Mouse (Mus musculus) layer of hippocampus, adult 9-10 months (tissue): Measurements from ENCODE around the gene Anks1.

ENCODE experiments used
- DNase-seq: peaks from one replicate; pipeline ENCODE4 v3.0.0; 2022; ENCODE audit warnings: low spot score

The Anks1 gene

GRCm38 (mm10) chr17:27908888-27909621, at the start of gene Anks1:
Gene Anks1 (plus strand): TSS chr17:27909306.
- no peak for DNase-seq

GRCm38 (mm10) chr17:27865461-27865860, 43.6 kb upstream of the Anks1 start:
- DNase-seq = no peak

GRCm38 (mm10) chr17:27866737-27867136, 42.4 kb upstream of the Anks1 start:
- no peak for DNase-seq

- peak; percentile 52 for DNase-seq
Measured at GRCm38 (mm10) chr17:27871851-27872250, 37.3 kb upstream of the Anks1 start.

GRCm38 (mm10) chr17:27873583-27873982, 35.5 kb upstream of the Anks1 start:
- DNase-seq = no peak

- DNase-seq = no peak
Measured at GRCm38 (mm10) chr17:27874510-27874909, 34.6 kb upstream of the Anks1 start.

- DNase-seq = no peak
Measured at GRCm38 (mm10) chr17:27881518-27881917, 27.6 kb upstream of the Anks1 start.

GRCm38 (mm10) chr17:27883129-27883528, 26.0 kb upstream of the Anks1 start:
- no peak for DNase-seq

GRCm38 (mm10) chr17:27883994-27884393, 25.1 kb upstream of the Anks1 start:
- DNase-seq = no peak

- DNase-seq = no peak
Measured at GRCm38 (mm10) chr17:27886499-27887210, 22.5 kb upstream of the Anks1 start.

GRCm38 (mm10) chr17:27907512-27908205, 1.4 kb upstream of the Anks1 start:
- peak; percentile 83 for DNase-seq

- DNase-seq = no peak
Measured at GRCm38 (mm10) chr17:27908206-27908887, 759 bp upstream of the Anks1 start.

GRCm38 (mm10) chr17:27909622-27910500, 755 bp downstream of the Anks1 start, which contains the start of gene Taf11:
Gene Taf11 (minus strand): TSS chr17:27909844.
- no peak for DNase-seq

GRCm38 (mm10) chr17:27911371-27911770, 2.3 kb downstream of the Anks1 start:
- no peak for DNase-seq

GRCm38 (mm10) chr17:27914742-27915141, 5.6 kb downstream of the Anks1 start:
- DNase-seq = no peak

- no peak for DNase-seq
Measured at GRCm38 (mm10) chr17:27916366-27916765, 7.3 kb downstream of the Anks1 start.

- DNase-seq = no peak
Measured at GRCm38 (mm10) chr17:27920676-27921075, 11.6 kb downstream of the Anks1 start.

GRCm38 (mm10) chr17:27922174-27922712, 13.1 kb downstream of the Anks1 start:
- no peak for DNase-seq

- no peak for DNase-seq
Measured at GRCm38 (mm10) chr17:27925054-27925453, 15.9 kb downstream of the Anks1 start.

- no peak for DNase-seq
Measured at GRCm38 (mm10) chr17:27925504-27925903, 16.4 kb downstream of the Anks1 start.

GRCm38 (mm10) chr17:27930291-27930690, 21.2 kb downstream of the Anks1 start:
- DNase-seq = no peak
